Mouse (Mus musculus): ENCODE results near the gene Dapl1. TPM values are rescaled to one million over a fixed set of nuclear protein-coding genes. Genes with fewer than 3 reads are reported as not detected.

The Dapl1 gene
- polyA plus RNA-seq, 1 experiment from 2014 or later: not detected

GRCm38 (mm10) chr2:59538031-59538430 lies 53.6 kb downstream of the Dapl1 start:
- Histone ChIP-seq H3K4me3 (ENCODE audit: inconsistent target) (no peak overlapping the region), H3K36me3 (ENCODE audit: inconsistent target) (no peaks in the 10 kb centered on the region), H3K79me2 (ENCODE audit: inconsistent target) (no peaks in the 10 kb centered on the region), H3K27ac (no peak overlapping the region)
- WGBS (ENCODE audit: missing documents): 92% methylated on average over 7 of the region's 7 CpGs

GRCm38 (mm10) chr2:59539796-59540195 lies 55.3 kb downstream of the Dapl1 start:
- 76% methylated on average over 4 of the region's 4 CpGs for WGBS (ENCODE audit: missing documents)
- H3K36me3 ChIP-seq (ENCODE audit: inconsistent target): no peaks in the 10 kb centered on the region
- H3K27ac ChIP-seq: no peak overlapping the region
- no peaks in the 10 kb centered on the region for H3K79me2 ChIP-seq (ENCODE audit: inconsistent target)
- no peak overlapping the region for H3K4me3 ChIP-seq (ENCODE audit: inconsistent target)

DNA sequence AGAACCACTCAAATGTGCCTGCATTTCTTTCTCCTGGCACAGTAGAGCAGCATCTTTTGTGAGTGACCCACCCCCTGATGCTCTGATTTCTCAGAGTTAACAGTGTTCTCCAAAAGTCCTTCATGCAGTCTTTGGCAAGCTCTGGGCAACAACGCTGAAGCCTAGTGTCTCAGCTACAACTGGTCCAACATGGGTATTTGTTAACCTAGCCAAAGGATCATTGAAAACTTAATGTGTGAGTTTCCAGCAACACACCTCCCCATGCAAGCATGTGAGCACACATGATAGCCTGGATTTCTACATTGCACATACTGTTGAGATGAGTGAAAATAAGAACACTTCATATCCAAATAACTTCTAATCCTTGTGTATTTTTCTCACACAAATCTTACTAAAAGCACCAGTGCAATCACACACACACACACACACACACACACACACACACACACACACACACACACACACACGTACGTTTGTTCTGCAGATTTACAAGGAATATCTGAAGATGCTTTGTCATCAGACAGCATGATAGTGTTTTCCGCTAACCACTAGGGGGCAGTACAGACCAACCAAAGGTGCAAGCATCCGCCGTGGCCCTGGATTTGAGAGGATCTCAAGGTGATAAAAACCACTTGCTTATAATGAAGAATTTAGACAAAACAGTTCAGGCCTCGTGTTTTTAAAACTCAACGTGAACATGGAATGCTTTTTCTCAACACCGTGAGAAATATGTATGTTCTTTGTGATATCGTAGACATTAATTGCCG lies 56.9 kb downstream of the Dapl1 start:
- no peaks in the 10 kb centered on the region for H3K36me3 ChIP-seq (ENCODE audit: inconsistent target)
- H3K27ac ChIP-seq: no peak overlapping the region
- H3K79me2 ChIP-seq (ENCODE audit: inconsistent target): no peaks in the 10 kb centered on the region
- H3K4me3 ChIP-seq (ENCODE audit: inconsistent target): no peak overlapping the region
- WGBS (ENCODE audit: missing documents): 36% methylated on average over 9 of the region's 11 CpGs

DNA sequence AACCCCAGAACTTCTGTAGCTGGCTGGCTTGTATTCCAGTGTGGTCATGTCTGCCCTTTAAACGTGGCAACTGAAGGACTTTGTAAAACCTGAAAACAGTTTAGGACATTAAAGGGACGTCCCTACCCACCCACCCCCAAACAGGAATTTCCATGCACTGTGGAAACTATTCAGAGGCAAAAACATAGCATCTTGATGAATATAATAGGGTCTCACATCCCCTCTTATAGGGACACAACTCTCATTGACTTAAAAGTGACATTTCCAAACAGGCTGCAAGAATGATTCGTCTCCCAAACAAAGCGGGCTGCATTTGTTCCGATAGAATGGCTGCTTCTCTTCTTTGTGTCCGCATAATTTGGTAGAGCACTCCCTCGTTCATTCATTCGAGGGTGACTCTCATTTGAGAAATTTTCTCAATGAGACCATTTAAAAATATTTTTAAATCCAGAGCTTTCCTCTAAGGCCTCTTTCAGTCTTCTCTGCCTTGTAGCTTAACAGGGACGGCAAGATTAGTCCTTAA lies 59.2 kb downstream of the Dapl1 start:
- Histone ChIP-seq H3K36me3 (ENCODE audit: inconsistent target) (no peaks in the 10 kb centered on the region), H3K4me3 (ENCODE audit: inconsistent target) (no peak overlapping the region), H3K79me2 (ENCODE audit: inconsistent target) (no peaks in the 10 kb centered on the region), H3K27ac (no peak overlapping the region)
- 85% methylated on average over 9 of the region's 9 CpGs for WGBS (ENCODE audit: missing documents)

DNA sequence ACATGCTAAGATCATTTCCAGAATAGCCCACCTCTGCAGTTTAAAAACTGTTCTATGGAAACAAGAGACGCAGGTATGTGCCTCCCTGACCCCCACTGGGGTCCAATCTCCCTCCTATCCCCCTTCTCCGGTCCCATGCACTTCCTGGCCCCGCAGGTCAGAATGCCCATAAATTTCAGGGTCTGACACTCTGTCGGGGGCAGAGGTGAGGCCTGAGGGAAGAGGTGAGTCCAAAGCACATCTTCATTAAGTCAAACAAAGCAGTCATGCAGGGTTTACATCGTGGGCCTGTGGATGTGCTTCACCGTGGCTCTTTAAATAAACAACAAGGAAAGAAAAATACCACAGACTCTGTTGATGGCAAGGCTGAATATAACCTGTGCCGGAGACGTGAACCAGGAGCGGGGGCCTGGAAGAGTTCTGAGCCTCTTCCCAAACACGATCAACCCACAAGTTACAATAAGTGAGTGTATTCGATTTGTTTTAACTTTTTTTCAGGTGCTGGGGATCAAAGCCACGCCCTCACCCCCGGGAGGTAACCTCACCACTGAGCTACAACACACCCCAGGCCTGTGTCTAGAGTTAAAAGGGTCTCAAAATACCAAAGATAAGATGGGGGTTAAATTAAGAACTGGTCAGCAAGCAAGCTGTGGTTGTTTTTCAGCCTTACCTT lies 59.9 kb downstream of the Dapl1 start:
- Histone ChIP-seq H3K36me3 (ENCODE audit: inconsistent target) (no peaks in the 10 kb centered on the region), H3K27ac (no peak overlapping the region), H3K4me3 (ENCODE audit: inconsistent target) (no peak overlapping the region), H3K79me2 (ENCODE audit: inconsistent target) (no peaks in the 10 kb centered on the region)
- 80% methylated on average over 13 of the region's 13 CpGs for WGBS (ENCODE audit: missing documents)

- H3K36me3 ChIP-seq (ENCODE audit: inconsistent target): no peaks in the 10 kb centered on the region
- H3K79me2 ChIP-seq (ENCODE audit: inconsistent target): no peaks in the 10 kb centered on the region
- no peak overlapping the region for H3K27ac ChIP-seq
- H3K4me3 ChIP-seq (ENCODE audit: inconsistent target): no peak overlapping the region
- WGBS (ENCODE audit: missing documents): 84% methylated on average over 7 of the region's 7 CpGs
Observed at GRCm38 (mm10) chr2:59545001-59545400, 60.5 kb downstream of the Dapl1 start.

GRCm38 (mm10) chr2:59547369-59548099 lies 63.1 kb downstream of the Dapl1 start:
- Histone ChIP-seq H3K79me2 (ENCODE audit: inconsistent target) (no peaks in the 10 kb centered on the region), H3K36me3 (ENCODE audit: inconsistent target) (no peaks in the 10 kb centered on the region), H3K4me3 (ENCODE audit: inconsistent target) (no peak overlapping the region), H3K27ac (no peak overlapping the region)
- 94% methylated on average over 8 of the region's 8 CpGs for WGBS (ENCODE audit: missing documents)

- Histone ChIP-seq H3K79me2 (ENCODE audit: inconsistent target) (no peaks in the 10 kb centered on the region), H3K4me3 (ENCODE audit: inconsistent target) (no peak overlapping the region), H3K36me3 (ENCODE audit: inconsistent target) (no peaks in the 10 kb centered on the region), H3K27ac (no peak overlapping the region)
- 100% methylated on average over 1 of the region's 1 CpGs for WGBS (ENCODE audit: missing documents)
Observed at GRCm38 (mm10) chr2:59552784-59553183, 68.3 kb downstream of the Dapl1 start.

GRCm38 (mm10) chr2:59554373-59554940 lies 70.0 kb downstream of the Dapl1 start:
- no peak overlapping the region for H3K27ac ChIP-seq
- 90% methylated on average over 2 of the region's 2 CpGs for WGBS (ENCODE audit: missing documents)

More at GRCm38 (mm10) chr2:59554373-59554940, 70.0 kb downstream of the Dapl1 start:
- H3K79me2 ChIP-seq (ENCODE audit: inconsistent target): no peaks in the 10 kb centered on the region
- no peaks in the 10 kb centered on the region for H3K36me3 ChIP-seq (ENCODE audit: inconsistent target)
- no peak overlapping the region for H3K4me3 ChIP-seq (ENCODE audit: inconsistent target)

Other genes with a start within 250 kb of the Dapl1 start
- gene Tanc1, start 127.4 kb downstream of the Dapl1 start, polyA plus RNA-seq (2018): 4.6 to 7.0 TPM (median 5.8 TPM) in 3 replicates

Measured in macrophage (primary cell).